Mouse (Mus musculus) right cerebral cortex, postnatal 4 days (tissue): ENCODE measurements around the gene Gm4792.

ENCODE experiments used
- DNase-seq: peaks from one replicate; pipeline ENCODE4 v3.0.0-alpha.2; 2022

Gm4792 gene

GRCm38 (mm10) chr10:94295923-94296605, 2.4 kb downstream of the Gm4792 start:
- no peak for DNase-seq

- DNase-seq = peak; percentile 16
Measured at GRCm38 (mm10) chr10:94294933-94295750, 3.4 kb downstream of the Gm4792 start.

GRCm38 (mm10) chr10:94294437-94294836, 4.1 kb downstream of the Gm4792 start:
- no peak for DNase-seq

GRCm38 (mm10) chr10:94282797-94283196, 15.7 kb downstream of the Gm4792 start:
- DNase-seq = no peak

GRCm38 (mm10) chr10:94282179-94282578, 16.3 kb downstream of the Gm4792 start:
- no peak for DNase-seq

- DNase-seq = no peak
Measured at GRCm38 (mm10) chr10:94276511-94276910, 22.0 kb downstream of the Gm4792 start.

- DNase-seq = no peak
Measured at GRCm38 (mm10) chr10:94275321-94275720, 23.2 kb downstream of the Gm4792 start.

- DNase-seq = peak; percentile 49
Measured at GRCm38 (mm10) chr10:94265656-94266542, 32.6 kb downstream of the Gm4792 start.

- no peak for DNase-seq
Measured at GRCm38 (mm10) chr10:94263211-94263610, 35.3 kb downstream of the Gm4792 start.

- DNase-seq = no peak
Measured at GRCm38 (mm10) chr10:94262646-94263045, 35.9 kb downstream of the Gm4792 start.

- no peak for DNase-seq
Measured at GRCm38 (mm10) chr10:94260544-94260943, 38.0 kb downstream of the Gm4792 start.

GRCm38 (mm10) chr10:94256518-94256917, 42.0 kb downstream of the Gm4792 start:
- no peak for DNase-seq

- no peak for DNase-seq
Measured at GRCm38 (mm10) chr10:94255744-94256143, 42.8 kb downstream of the Gm4792 start.

- DNase-seq = no peak
Measured at GRCm38 (mm10) chr10:94254766-94255165, 43.7 kb downstream of the Gm4792 start.

GRCm38 (mm10) chr10:94253260-94253807, 45.2 kb downstream of the Gm4792 start:
- no peak for DNase-seq

- DNase-seq = peak; percentile 15
Measured at GRCm38 (mm10) chr10:94249575-94250456, 48.7 kb downstream of the Gm4792 start.

GRCm38 (mm10) chr10:94247748-94248349, 50.7 kb downstream of the Gm4792 start:
- no peak for DNase-seq
